Mouse (Mus musculus): Measurements from ENCODE around the gene Itprip.

GRCm38 (mm10) chr19:47890489-47891130 lies 28.5 kb downstream of the Itprip start:
- TF ChIP-seq CTCF (conservative IDR thresholded peaks at IDR 0.05; ENCODE audit: insufficient read depth, insufficient read length, low read depth, low read length) (no peak), POLR2A (IDR thresholded peaks at IDR 0.05; ENCODE audit: low read depth, low read length) (no peak)
